Comparison of ENCODE assay signal across 33 mouse cellular contexts in genomic region chr14:20245318-20245717, GRCm38 (mm10). TPM values are rescaled to one million over a fixed set of nuclear protein-coding genes. Genes with fewer than 3 reads are reported as not detected.
DNase-seq lines count a peak whose midpoint lies in the region; ATAC-seq lines count a peak whose summit lies in the region.
"Had no signal": no experiment of that assay in that cellular context is flagged by ENCODE, and none has a peak within 500 bp of the region (broad histone marks: within the 10 kb centered on the region; RNA-seq: fewer than 3 reads in every experiment).

No protein-coding gene starts in this region.

- no peak overlapping the region for H3K4me2 ChIP-seq in kidney, embryonic 14.5 days (replicated peaks; ENCODE audit: low read depth, low read length)
- H3K4me2 ChIP-seq: embryonic facial prominence, embryonic 12.5 days; forebrain, embryonic 13.5 days; heart, embryonic 12.5 days; hindbrain, embryonic 14.5 days; limb, embryonic 13.5 days; lung, embryonic 14.5 days; midbrain, embryonic 13.5 days; stomach, embryonic 15.5 days had no signal

- no peak overlapping the region for H3K4me3 ChIP-seq in kidney, embryonic 14.5 days (ENCODE audit: low read length)
- H3K4me3 ChIP-seq: embryonic facial prominence, embryonic 12.5 days; forebrain, embryonic 13.5 days; heart, embryonic 12.5 days; limb, embryonic 13.5 days; megakaryocyte, embryonic 14.5 days; midbrain, embryonic 13.5 days; stomach, embryonic 15.5 days had no signal

- H3K36me3 ChIP-seq in kidney, embryonic 14.5 days (ENCODE audit: control insufficient read depth, insufficient read depth, low read length): no peaks in the 10 kb centered on the region
- H3K36me3 ChIP-seq: embryonic facial prominence, embryonic 12.5 days; heart, embryonic 12.5 days; limb, embryonic 13.5 days; midbrain, embryonic 13.5 days; stomach, embryonic 15.5 days had no signal

- 55% methylated on average over 2 of the region's 2 CpGs for WGBS in kidney, embryonic 14.5 days

- peak; percentile 93 for DNase-seq in heart, adult 11 months
- DNase-seq in heart, adult 8-10 months (ENCODE audit: low spot score): no peak
- peak; percentile 54 for DNase-seq in ovary, adult 18-20 months (ENCODE audit: low spot score)
- DNase-seq in ovary, postnatal 10 days (ENCODE audit: low spot score): no peak
- peak; percentile 35 for DNase-seq in gastrocnemius, postnatal 25 days
- DNase-seq in left cerebral cortex, adult 18-20 months (ENCODE audit: low spot score in 2 of 2): no peak
- DNase-seq: cerebellum, adult 18-20 months; cerebellum, postnatal 14 days; kidney, adult 9 months; kidney, postnatal 4 days; lung, embryonic 14.5 days; lung, postnatal 36 days; right cerebral cortex, adult 18-20 months; right cerebral cortex, postnatal 4 days; thymus, adult 2 months; thymus, postnatal 4 days had no signal

- ATAC-seq in kidney, embryonic 14.5 days (ENCODE audit: low FRiP score, low TSS enrichment): no peak
- ATAC-seq: activated CD4-positive, CD25-positive, alpha-beta regulatory T cell, adult 4 months; forebrain, embryonic 13.5 days; inflammation-experienced regulatory T-cells, adult 6 months; midbrain, embryonic 13.5 days had no signal

- 0 out of 2 replicates have a peak, but pooled peaks cover 3% of the 10 kb centered on the region for H3K4me1 ChIP-seq in kidney, embryonic 14.5 days (ENCODE audit: control insufficient read depth, insufficient read depth, low read length)
- H3K4me1 ChIP-seq: embryonic facial prominence, embryonic 12.5 days; forebrain, embryonic 13.5 days; heart, embryonic 12.5 days; limb, embryonic 13.5 days; midbrain, embryonic 13.5 days; stomach, embryonic 15.5 days had no signal

- H3K27me3 ChIP-seq in kidney, embryonic 14.5 days (ENCODE audit: control insufficient read depth, insufficient read depth, low read length): no peaks in the 10 kb centered on the region
- H3K27me3 ChIP-seq: embryonic facial prominence, embryonic 12.5 days; forebrain, embryonic 13.5 days; limb, embryonic 13.5 days; midbrain, embryonic 13.5 days; stomach, embryonic 15.5 days had no signal

- H3K9ac ChIP-seq in kidney, embryonic 14.5 days (ENCODE audit: low read depth, low read length): no peak overlapping the region
- H3K9ac ChIP-seq: embryonic facial prominence, embryonic 12.5 days; forebrain, embryonic 13.5 days; heart, embryonic 12.5 days; hindbrain, embryonic 14.5 days; limb, embryonic 13.5 days; liver, embryonic 14.5 days; lung, embryonic 14.5 days; midbrain, embryonic 13.5 days; stomach, embryonic 15.5 days had no signal

- no peak overlapping the region for H3K27ac ChIP-seq in kidney, embryonic 14.5 days (ENCODE audit: low read depth, low read length)
- H3K27ac ChIP-seq: embryonic facial prominence, embryonic 12.5 days; forebrain, embryonic 13.5 days; hindbrain, embryonic 14.5 days; limb, embryonic 13.5 days; liver, embryonic 14.5 days; midbrain, embryonic 13.5 days; stomach, embryonic 15.5 days had no signal

- 0 out of 2 replicates have a peak, but pooled peaks cover 2% of the 10 kb centered on the region for H3K9me3 ChIP-seq in kidney, embryonic 14.5 days (ENCODE audit: control insufficient read depth, low read length)
- H3K9me3 ChIP-seq: embryonic facial prominence, embryonic 12.5 days; forebrain, embryonic 13.5 days; limb, embryonic 13.5 days; midbrain, embryonic 13.5 days; stomach, embryonic 15.5 days had no signal

RNA-seq across cellular contexts. Expression of gene Kcnk16, which starts 23.7 kb away (rescaled TPM):
- total RNA-seq in heart, adult 8-10 months (2022): not detected
- not detected for total RNA-seq in gastrocnemius, postnatal 25 days (2021)
- not detected for total RNA-seq in left cerebral cortex, adult 18-20 months (2021)
- polyA plus RNA-seq in kidney, embryonic 14.5 days (2014; fragmentation: Nextera tagmentation; extraction: Ambion mirVana): not detected in 2 replicates
- total RNA-seq: gastrocnemius, postnatal 36 days; heart, postnatal 10 days; left cerebral cortex, postnatal 25 days; monocyte, adult 5-6 weeks had no signal
- polyA plus RNA-seq: activated CD4-positive, CD25-positive, alpha-beta regulatory T cell, adult 4 months; embryonic facial prominence, embryonic 12.5 days; forebrain, embryonic 13.5 days; heart, embryonic 12.5 days; hindbrain, embryonic 14.5 days; inflammation-experienced regulatory T-cells, adult 6 months; limb, embryonic 13.5 days; neural tube, embryonic 11.5 days had no signal

RNA-seq across cellular contexts. Expression of gene Nudt13, which starts 49.2 kb away (rescaled TPM):
- 10 to 100 TPM; 35.5 to 58.5 (median 43.4) TPM for total RNA-seq in heart, adult 8-10 months (2022)
- total RNA-seq in gastrocnemius, postnatal 25 days (2021): 10 to 100 TPM; 32.5 to 33.7 TPM
- 10 to 100 TPM; 18.4 to 23.4 TPM for total RNA-seq in left cerebral cortex, adult 18-20 months (2021)
- 13.1 and 18.4 TPM in 2 replicates for polyA plus RNA-seq in kidney, embryonic 14.5 days (2014; fragmentation: Nextera tagmentation; extraction: Ambion mirVana)

Comparison
In these comparisons a context has a peak if more than half of its experiments do, and no peak if none do; other contexts are left out.
1. DNase-seq: peak in heart, adult 11 months (single experiment), ovary, adult 18-20 months (single experiment) and gastrocnemius, postnatal 25 days (single experiment); none in heart, adult 8-10 months (single experiment), ovary, postnatal 10 days (single experiment) and left cerebral cortex, adult 18-20 months (0 of 2).